Comparison of ENCODE assay signal across 8 mouse cellular contexts in the genomic region with DNA sequence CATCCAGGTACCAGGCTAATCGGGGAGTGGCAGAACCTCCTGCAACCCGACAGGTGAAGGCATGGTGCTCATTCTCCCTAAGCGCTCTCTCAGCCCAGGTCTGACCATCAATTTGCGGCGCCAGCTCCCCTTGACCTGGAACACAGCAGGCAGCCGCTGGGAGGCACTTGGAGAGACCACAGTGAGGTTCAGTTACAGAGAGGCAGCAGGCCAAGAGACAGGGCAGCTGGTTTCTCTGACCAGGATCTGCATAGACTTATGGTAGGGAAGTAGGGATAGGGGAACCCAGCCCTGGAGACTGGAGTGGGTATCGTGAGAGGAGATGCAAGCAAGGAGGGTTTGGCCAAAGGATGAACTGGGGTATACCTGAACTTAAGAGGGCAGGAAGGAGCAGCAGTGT. TPM values are rescaled to one million over a fixed set of nuclear protein-coding genes. Genes with fewer than 3 reads are reported as not detected.
DNase-seq lines count a peak whose midpoint lies in the region; ATAC-seq and TF ChIP-seq lines count a peak whose summit lies in the region.

No protein-coding gene starts in this region.

- DNase-seq in heart, postnatal 4 days: no peak
- DNase-seq in cerebellum, adult 9-11 months: peak; percentile 56
- no peak for DNase-seq in midbrain, embryonic 11.5 days (ENCODE audit: low spot score, missing footprints)
- no peak for DNase-seq in left cerebral cortex, postnatal 4 days
- DNase-seq in thymus, adult 2 months: no peak
- no peak for DNase-seq in thymus, postnatal 14 days

- H3K9ac ChIP-seq in heart, embryonic 14.5 days (ENCODE audit: low read length): no peak overlapping the region
- no peak overlapping the region for H3K9ac ChIP-seq in hindbrain, embryonic 12.5 days
- no peak overlapping the region for H3K9ac ChIP-seq in midbrain, embryonic 11.5 days (ENCODE audit: low read length)

- TF ChIP-seq POLR2A in thymus, adult 2 months (IDR thresholded peaks at IDR 0.05; ENCODE audit: control insufficient read depth, extremely low read depth, insufficient read depth, low read length, poor library complexity): no peak

- no peaks in the 10 kb centered on the region for H3K9me3 ChIP-seq in heart, embryonic 14.5 days (ENCODE audit: control insufficient read depth, low read length)
- no peaks in the 10 kb centered on the region for H3K9me3 ChIP-seq in hindbrain, embryonic 12.5 days (replicated peaks)
- H3K9me3 ChIP-seq in midbrain, embryonic 11.5 days (ENCODE audit: control insufficient read depth, low read length): no peaks in the 10 kb centered on the region

- H3K27ac ChIP-seq in heart, embryonic 14.5 days (replicated peaks in 1 of 2; ENCODE audit: control insufficient read depth in 1 of 2, insufficient read depth in 1 of 2, low read depth in 2 of 2, low read length in 2 of 2): no peak overlapping the region
- H3K27ac ChIP-seq in hindbrain, embryonic 12.5 days: no peak overlapping the region
- no peak overlapping the region for H3K27ac ChIP-seq in midbrain, embryonic 11.5 days (ENCODE audit: low read depth, low read length)
- no peak overlapping the region for H3K27ac ChIP-seq in thymus, adult 2 months (ENCODE audit: control insufficient read depth, insufficient read depth, low read length)

- ATAC-seq in heart, embryonic 14.5 days (ENCODE audit: insufficient number of reproducible peaks, insufficient read depth, low FRiP score, low read depth): no peak
- no peak for ATAC-seq in hindbrain, embryonic 12.5 days (ENCODE audit: low FRiP score)
- ATAC-seq in midbrain, embryonic 11.5 days (ENCODE audit: low FRiP score): no peak

- peaks cover 22% of the 10 kb centered on the region for H3K27me3 ChIP-seq in heart, embryonic 14.5 days (ENCODE audit: control insufficient read depth, insufficient read depth, low read length)
- peaks cover 22% of the 10 kb centered on the region for H3K27me3 ChIP-seq in hindbrain, embryonic 12.5 days
- peaks cover 11% of the 10 kb centered on the region for H3K27me3 ChIP-seq in midbrain, embryonic 11.5 days (ENCODE audit: control insufficient read depth, insufficient read depth, low read length)
- no peaks in the 10 kb centered on the region; the same call in 1 of the 2 replicates for H3K27me3 ChIP-seq in thymus, adult 2 months (ENCODE audit: control insufficient read depth, insufficient read depth, low read length)

- H3K4me3 ChIP-seq in heart, embryonic 14.5 days (ENCODE audit: control insufficient read depth in 1 of 2, insufficient read depth in 1 of 2, low read depth in 1 of 2, low read length in 2 of 2): no peak overlapping the region
- peak overlapping the region; percentile 46 for H3K4me3 ChIP-seq in hindbrain, embryonic 12.5 days
- peak overlapping the region; percentile 49; the same call in 1 of the 2 replicates for H3K4me3 ChIP-seq in midbrain, embryonic 11.5 days (ENCODE audit: low read depth, low read length)
- H3K4me3 ChIP-seq in thymus, adult 2 months (ENCODE audit: control insufficient read depth, insufficient read depth, low read length): no peak overlapping the region

- intact Hi-C loops in left cerebral cortex, postnatal 4 days (cut with DNase I): no loop called here

- no peak for TF ChIP-seq CTCF in thymus, adult 2 months (IDR thresholded peaks at IDR 0.05; ENCODE audit: borderline replicate concordance, control insufficient read depth, extremely low read depth, insufficient read depth, low read length, poor library complexity)

- 39% methylated on average over 7 of the region's 7 CpGs for WGBS in heart, embryonic 14.5 days
- WGBS in hindbrain, embryonic 12.5 days: 44% methylated on average over 7 of the region's 7 CpGs
- WGBS in midbrain, embryonic 11.5 days: 40% methylated on average over 7 of the region's 7 CpGs
- WGBS in thymus, adult 2 months: 90% methylated on average over 7 of the region's 7 CpGs

- peak overlapping the region; percentile 94; the same call in 1 of the 2 replicates for H3K4me2 ChIP-seq in heart, embryonic 14.5 days (ENCODE audit: low read length)
- peak overlapping the region; percentile 87 for H3K4me2 ChIP-seq in hindbrain, embryonic 12.5 days (replicated peaks)
- peak overlapping the region; percentile 62 for H3K4me2 ChIP-seq in midbrain, embryonic 11.5 days

- H3K4me1 ChIP-seq in heart, embryonic 14.5 days (ENCODE audit: control insufficient read depth in 2 of 2, insufficient read depth in 2 of 2, low read length in 2 of 2): peaks cover 6 to 10% of the 10 kb centered on the region in 2 experiments; a peak in 2 of 4 replicates
- peaks cover 11% of the 10 kb centered on the region for H3K4me1 ChIP-seq in hindbrain, embryonic 12.5 days
- peaks cover 10% of the 10 kb centered on the region for H3K4me1 ChIP-seq in midbrain, embryonic 11.5 days (ENCODE audit: control insufficient read depth, insufficient read depth, low read length)
- H3K4me1 ChIP-seq in thymus, adult 2 months (replicated peaks; ENCODE audit: control insufficient read depth, insufficient read depth, low read length): peaks cover 8% of the 10 kb centered on the region

- H3K36me3 ChIP-seq in heart, embryonic 14.5 days (ENCODE audit: control insufficient read depth, insufficient read depth, low read length): no peaks in the 10 kb centered on the region
- H3K36me3 ChIP-seq in hindbrain, embryonic 12.5 days: no peaks in the 10 kb centered on the region
- H3K36me3 ChIP-seq in midbrain, embryonic 11.5 days (ENCODE audit: control insufficient read depth, insufficient read depth, low read length): no peaks in the 10 kb centered on the region
- H3K36me3 ChIP-seq in thymus, adult 2 months (ENCODE audit: control insufficient read depth, insufficient read depth, low read length): no peaks in the 10 kb centered on the region

RNA-seq across cellular contexts. Expression of gene Tmem25, which starts 0.8 kb away (rescaled TPM):
- 1.3 and 1.9 TPM in 2 replicates for polyA plus RNA-seq in heart, embryonic 14.5 days (2014; fragmentation: Nextera tagmentation; extraction: Ambion mirVana)
- total RNA-seq in heart, postnatal 4 days (2021): 1 to 10 TPM; 3.5 to 6.0 TPM
- 5.8 and 6.6 TPM in 2 replicates for polyA plus RNA-seq in hindbrain, embryonic 12.5 days (2016; fragmentation: Nextera tagmentation; extraction: Ambion mirVana)
- polyA plus RNA-seq in midbrain, embryonic 11.5 days (2014; fragmentation: Nextera tagmentation; extraction: Ambion mirVana): 2.1 and 2.7 TPM in 2 replicates
- total RNA-seq in left cerebral cortex, postnatal 4 days (2021): 10 to 100 TPM; 17.9 to 20.1 TPM
- 1.5 and 2.6 TPM in 2 replicates for polyA plus RNA-seq in thymus, adult 2 months (2012; rRNA removed)

RNA-seq across cellular contexts. Expression of gene Ttc36, which starts 4.6 kb away (rescaled TPM):
- polyA plus RNA-seq in heart, embryonic 14.5 days (2014; fragmentation: Nextera tagmentation; extraction: Ambion mirVana): 1.3 TPM in 1 of 2 replicates, not detected in the other
- total RNA-seq in heart, postnatal 4 days (2021): 1 to 10 TPM in 1 of 2 experiments, under 1 TPM in 1; 0.61 to 1.0 TPM
- polyA plus RNA-seq in hindbrain, embryonic 12.5 days (2016; fragmentation: Nextera tagmentation; extraction: Ambion mirVana): not detected in 2 replicates
- not detected in 2 replicates for polyA plus RNA-seq in midbrain, embryonic 11.5 days (2014; fragmentation: Nextera tagmentation; extraction: Ambion mirVana)
- total RNA-seq in left cerebral cortex, postnatal 4 days (2021): 1 to 10 TPM in 1 of 2 experiments, under 1 TPM in 1; 0.54 to 1.0 TPM
- polyA plus RNA-seq in thymus, adult 2 months (2012; rRNA removed): 4.3 and 5.3 TPM in 2 replicates

RNA-seq across cellular contexts. Expression of gene Ift46, which starts 30.6 kb away (rescaled TPM):
- polyA plus RNA-seq in heart, embryonic 14.5 days (2014; fragmentation: Nextera tagmentation; extraction: Ambion mirVana): 67.7 and 73.8 TPM in 2 replicates
- 10 to 100 TPM; 58.4 to 58.7 TPM for total RNA-seq in heart, postnatal 4 days (2021)
- polyA plus RNA-seq in hindbrain, embryonic 12.5 days (2016; fragmentation: Nextera tagmentation; extraction: Ambion mirVana): 153 and 161 TPM in 2 replicates
- polyA plus RNA-seq in midbrain, embryonic 11.5 days (2014; fragmentation: Nextera tagmentation; extraction: Ambion mirVana): 141 and 149 TPM in 2 replicates
- 100 to 1,000 TPM; 111 to 114 TPM for total RNA-seq in left cerebral cortex, postnatal 4 days (2021)
- polyA plus RNA-seq in thymus, adult 2 months (2012; rRNA removed): 35.1 and 42.2 TPM in 2 replicates

RNA-seq across cellular contexts. Expression of gene Arcn1, which starts 30.7 kb away (rescaled TPM):
- 126 and 131 TPM in 2 replicates for polyA plus RNA-seq in heart, embryonic 14.5 days (2014; fragmentation: Nextera tagmentation; extraction: Ambion mirVana)
- total RNA-seq in heart, postnatal 4 days (2021): 100 to 1,000 TPM; 104 to 119 TPM
- polyA plus RNA-seq in hindbrain, embryonic 12.5 days (2016; fragmentation: Nextera tagmentation; extraction: Ambion mirVana): 179 and 194 TPM in 2 replicates
- 191 and 213 TPM in 2 replicates for polyA plus RNA-seq in midbrain, embryonic 11.5 days (2014; fragmentation: Nextera tagmentation; extraction: Ambion mirVana)
- 100 to 1,000 TPM; 116 to 122 TPM for total RNA-seq in left cerebral cortex, postnatal 4 days (2021)
- 42.0 and 43.1 TPM in 2 replicates for polyA plus RNA-seq in thymus, adult 2 months (2012; rRNA removed)

Comparison
In these comparisons a context has a peak if more than half of its experiments do, and no peak if none do; other contexts are left out.
1. H3K4me3 ChIP-seq: peak in hindbrain, embryonic 12.5 days (single experiment) and midbrain, embryonic 11.5 days (single experiment); none in heart, embryonic 14.5 days (0 of 2) and thymus, adult 2 months (single experiment).
2. Peak in every context shown above with its lines, with median percentiles within 50 percentile points of each other: H3K4me2 ChIP-seq.